Mouse (Mus musculus) heart, embryonic 10.5 days (tissue): ENCODE data around the gene Guca2b. TPM values are rescaled to one million over a fixed set of nuclear protein-coding genes. Genes with fewer than 3 reads are reported as not detected.

Source experiments
- DNase-seq: peaks from one replicate; pipeline ENCODE4 v3.0.0-alpha.2; 2017; ENCODE audit warnings: low spot score
- H3K27ac ChIP-seq: fragments of 300-500 bp; sonication (generic); 2 replicates; pipeline ENCODE4 v1.5.1; 2016; ENCODE audit warnings: mild to moderate bottlenecking
- H3K27me3 ChIP-seq: fragments of 300-500 bp; sonication (generic); 2 replicates; pipeline ENCODE4 v1.6.1; 2016; ENCODE audit warnings: mild to moderate bottlenecking; ENCODE audit not compliant: poor library complexity, insufficient read depth, severe bottlenecking
- H3K36me3 ChIP-seq: fragments of 300-500 bp; sonication (generic); 2 replicates; pipeline ENCODE4 v1.6.1; 2016; ENCODE audit warnings: mild to moderate bottlenecking, moderate library complexity
- H3K4me1 ChIP-seq: fragments of 300-500 bp; sonication (generic); 2 replicates; pipeline ENCODE4 v1.6.1; 2016; ENCODE audit warnings: mild to moderate bottlenecking
- H3K4me3 ChIP-seq: fragments of 300-500 bp; sonication (generic); 2 replicates; pipeline ENCODE4 v1.5.1; 2016; ENCODE audit warnings: mild to moderate bottlenecking, moderate library complexity
- H3K9me3 ChIP-seq: fragments of 300-500 bp; sonication (generic); 2 replicates; pipeline ENCODE4 v1.6.1; 2016; ENCODE audit warnings: mild to moderate bottlenecking, moderate library complexity
- WGBS: fragments of 180-500 bp; shearing (Covaris S2); methylation state at CpG from one replicate; pipeline ENCODE4 v1.1.7; 2016; 5-methylcytosine and 5-hydroxymethylcytosine counted together
- polyA plus RNA-seq: library from polyadenylated mRNA; unstranded; fragments of >200 nt; fragmentation: Nextera tagmentation; extraction: Ambion mirVana; gene quantifications from 2 replicates; pipeline ENCODE4 v1.2.1, GENCODE M21; 2016

Guca2b gene
- polyA plus RNA-seq, 1 experiment from 2014 or later, result not detected

- DNase-seq, result no peak
- Histone ChIP-seq H3K36me3 (peaks cover 52% of the 10 kb centered on the region), H3K27me3 (no peaks in the 10 kb centered on the region), H3K4me3 (no peak overlapping the region), H3K9me3 (no peaks in the 10 kb centered on the region), H3K27ac (no peak overlapping the region), H3K4me1 (peaks cover 30% of the 10 kb centered on the region)
- 60% methylated on average over 7 of the region's 7 CpGs for WGBS
These were observed 32.6 kb downstream of the Guca2b start for GRCm38 (mm10) chr4:119626081-119626645.

DNA sequence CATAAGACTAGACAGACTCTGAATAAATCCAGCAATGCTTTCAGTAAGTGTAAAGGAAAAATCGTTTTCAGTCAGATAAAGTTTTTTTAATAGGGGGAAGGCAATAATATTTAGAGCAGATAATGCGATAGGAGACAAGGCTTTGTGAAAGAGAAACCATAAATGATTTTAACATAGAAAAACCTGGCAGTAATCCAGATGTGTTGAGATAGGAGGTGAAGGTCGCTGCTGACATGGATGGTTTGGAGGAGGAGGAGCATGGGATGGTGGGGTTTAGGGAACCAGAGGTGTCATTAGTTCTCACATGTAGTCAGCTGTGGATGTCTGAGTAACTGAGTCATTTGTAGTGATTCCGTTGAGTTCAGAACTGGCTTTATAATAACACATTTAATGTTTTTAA lies 44.0 kb downstream of the Guca2b start:
- Histone ChIP-seq H3K4me1 (peaks cover 9% of the 10 kb centered on the region; the same call in 1 of the 2 replicates), H3K27ac (no peak overlapping the region), H3K36me3 (peaks cover 10% of the 10 kb centered on the region), H3K9me3 (no peaks in the 10 kb centered on the region), H3K27me3 (no peaks in the 10 kb centered on the region), H3K4me3 (no peak overlapping the region)
- 83% methylated on average over 4 of the region's 4 CpGs for WGBS
- DNase-seq, result no peak

GRCm38 (mm10) chr4:119614078-119614477 lies 44.7 kb downstream of the Guca2b start:
- Histone ChIP-seq H3K4me1 (peaks cover 15% of the 10 kb centered on the region; the same call in 1 of the 2 replicates), H3K27me3 (no peaks in the 10 kb centered on the region), H3K4me3 (no peak overlapping the region), H3K9me3 (no peaks in the 10 kb centered on the region), H3K36me3 (peaks cover 6% of the 10 kb centered on the region; the same call in 1 of the 2 replicates), H3K27ac (no peak overlapping the region)
- WGBS, result 83% methylated on average over 1 of the region's 1 CpGs
- DNase-seq, result no peak

- WGBS, result 28% methylated on average over 1 of the region's 1 CpGs
These were observed 49.3 kb downstream of the Guca2b start for GRCm38 (mm10) chr4:119609488-119609887.

More at GRCm38 (mm10) chr4:119609488-119609887, 49.3 kb downstream of the Guca2b start:
- Histone ChIP-seq H3K4me3 (no peak overlapping the region), H3K36me3 (peaks cover 21% of the 10 kb centered on the region), H3K27me3 (no peaks in the 10 kb centered on the region), H3K9me3 (no peaks in the 10 kb centered on the region), H3K4me1 (peaks cover 11% of the 10 kb centered on the region; the same call in 1 of the 2 replicates), H3K27ac (no peak overlapping the region)
- DNase-seq, result no peak

Other genes with a start within 250 kb of the Guca2b start
- gene Ccdc30, start 243.4 kb downstream of the Guca2b start, polyA plus RNA-seq, result 3.1 and 3.6 TPM in 2 replicates
- 30.4 and 33.5 TPM in 2 replicates for gene Ppcs, start 236.5 kb downstream of the Guca2b start, polyA plus RNA-seq
- 0.15 and 0.34 TPM in 2 replicates for gene Zmynd12, start 236.1 kb downstream of the Guca2b start, polyA plus RNA-seq
- 4.4 and 8.2 TPM in 2 replicates for gene Rimkla, start 166.3 kb downstream of the Guca2b start, polyA plus RNA-seq
- gene Foxj3, start 122.0 kb downstream of the Guca2b start, polyA plus RNA-seq, result 22.0 and 28.4 TPM in 2 replicates
- gene Frg2f1, start 119.4 kb downstream of the Guca2b start, polyA plus RNA-seq, result 3.2 and 4.6 TPM in 2 replicates
- 0.26 TPM in 1 of 2 replicates, not detected in the other for gene Guca2a, start 21.2 kb downstream of the Guca2b start, polyA plus RNA-seq
- 3.2 and 3.3 TPM in 2 replicates for gene Hivep3, start 74.8 kb upstream of the Guca2b start, polyA plus RNA-seq